Mouse (Mus musculus) E14TG2a.4 (cell line): ENCODE data around the gene 3100002H09Rik.

Experiments used
- CTCF ChIP-seq: conservative IDR thresholded peaks from 2 replicates; pipeline ENCODE4 v1.5.1; 2014; ENCODE audit warnings: low read length
- POU5F1 ChIP-seq: IDR thresholded peaks from 2 replicates; pipeline ENCODE4 v1.6.1; 2014; ENCODE audit warnings: low read length, borderline replicate concordance

GRCm38 (mm10) chr4:124621406-124621805, 10.8 kb upstream of the 3100002H09Rik start:
- TF ChIP-seq CTCF (no peak), POU5F1 (no peak)
